Mouse (Mus musculus) liver, embryonic 15.5 days (tissue): ENCODE data around the gene Hoxd12. TPM values are rescaled to one million over a fixed set of nuclear protein-coding genes. Genes with fewer than 3 reads are reported as not detected.

ENCODE experiments used
- ATAC-seq: fragments of 200-750 bp; cut with Nextera tagmentation; 2 replicates; pipeline ENCODE4 v1.8.0; 2017; ENCODE audit warnings: moderate number of reproducible peaks, mild to moderate bottlenecking, moderate library complexity; ENCODE audit not compliant: insufficient read depth
- H3K27ac ChIP-seq: fragments of 300-500 bp; sonication (generic); replicated peaks from 2 replicates; pipeline ENCODE4 v1.5.1; 2015; ENCODE audit warnings: mild to moderate bottlenecking, inconsistent platforms
- H3K27me3 ChIP-seq: fragments of 300-500 bp; sonication (generic); 2 replicates; pipeline ENCODE4 v1.6.1; 2015; ENCODE audit warnings: mild to moderate bottlenecking, inconsistent platforms
- H3K36me3 ChIP-seq: fragments of 300-500 bp; sonication (generic); replicated peaks from 2 replicates; pipeline ENCODE4 v1.6.1; 2015; ENCODE audit warnings: moderate library complexity, mild to moderate bottlenecking, inconsistent platforms
- H3K4me1 ChIP-seq: fragments of 300-500 bp; sonication (generic); replicated peaks from 2 replicates; pipeline ENCODE4 v1.6.1; 2015; ENCODE audit warnings: inconsistent platforms
- H3K4me2 ChIP-seq: fragments of 300-500 bp; sonication (generic); 2 replicates; pipeline ENCODE4 v1.6.1; 2015; ENCODE audit warnings: moderate library complexity, mild to moderate bottlenecking, inconsistent platforms
- H3K4me3 ChIP-seq: fragments of 300-500 bp; sonication (generic); replicated peaks from 2 replicates; pipeline ENCODE4 v1.5.1; 2015; ENCODE audit warnings: mild to moderate bottlenecking, inconsistent platforms
- H3K9ac ChIP-seq: fragments of 300-500 bp; sonication (generic); 2 replicates; pipeline ENCODE4 v1.6.1; 2015; ENCODE audit warnings: moderate library complexity, mild to moderate bottlenecking, inconsistent platforms
- H3K9me3 ChIP-seq: fragments of 300-500 bp; sonication (generic); replicated peaks from 2 replicates; pipeline ENCODE4 v1.6.1; 2016; ENCODE audit warnings: inconsistent platforms
- WGBS: fragments of 180-500 bp; shearing (Covaris S2); methylation state at CpG from one replicate; pipeline ENCODE4 v1.1.7; 2015; ENCODE audit warnings: mixed read lengths; ENCODE audit not compliant: insufficient replicate concordance; 5-methylcytosine and 5-hydroxymethylcytosine counted together
- polyA plus RNA-seq: library from polyadenylated mRNA; unstranded; fragments of >200 nt; fragmentation: Nextera tagmentation; extraction: Ambion mirVana; gene quantifications from 2 replicates; pipeline ENCODE4 v1.2.1, GENCODE M21; 2015

Gene Hoxd12
- polyA plus RNA-seq, 1 experiment from 2014 or later: not detected

- Histone ChIP-seq H3K4me1 (peaks cover 9% of the 10 kb centered on the region), H3K4me3 (no peak overlapping the region), H3K9ac (no peak overlapping the region), H3K9me3 (no peaks in the 10 kb centered on the region), H3K4me2 (no peak overlapping the region), H3K27me3 (peaks cover 92% of the 10 kb centered on the region), H3K36me3 (no peaks in the 10 kb centered on the region), H3K27ac (no peak overlapping the region)
- WGBS: 5% methylated on average over 4 of the region's 4 CpGs
- ATAC-seq: no peak
Measured at GRCm38 (mm10) chr2:74656632-74657021, 18.2 kb upstream of the Hoxd12 start.

- Histone ChIP-seq H3K27me3 (peaks cover 92% of the 10 kb centered on the region), H3K4me2 (peak overlapping the region; percentile 27; the same call in 1 of the 2 replicates), H3K9me3 (no peaks in the 10 kb centered on the region), H3K36me3 (no peaks in the 10 kb centered on the region), H3K27ac (no peak overlapping the region), H3K4me1 (peaks cover 9% of the 10 kb centered on the region), H3K9ac (no peak overlapping the region), H3K4me3 (peak overlapping the region; percentile 14; the same call in 1 of the 2 replicates)
- no peak for ATAC-seq
- 3% methylated on average over 62 of the region's 62 CpGs for WGBS
Measured at GRCm38 (mm10) chr2:74657251-74658023, 17.4 kb upstream of the Hoxd12 start.

- Histone ChIP-seq H3K4me2 (no peak overlapping the region; the same call in 1 of the 2 replicates), H3K9ac (no peak overlapping the region), H3K9me3 (no peaks in the 10 kb centered on the region), H3K4me3 (peak overlapping the region; percentile 14; the same call in 1 of the 2 replicates), H3K36me3 (no peaks in the 10 kb centered on the region), H3K27ac (no peak overlapping the region), H3K4me1 (peaks cover 9% of the 10 kb centered on the region), H3K27me3 (peaks cover 96% of the 10 kb centered on the region)
- 3% methylated on average over 15 of the region's 15 CpGs for WGBS
- ATAC-seq: no peak
Measured at GRCm38 (mm10) chr2:74658024-74658666, 16.7 kb upstream of the Hoxd12 start.

GRCm38 (mm10) chr2:74658667-74659371, 16.0 kb upstream of the Hoxd12 start:
- Histone ChIP-seq H3K27me3 (peaks cover 100% of the 10 kb centered on the region), H3K4me1 (peaks cover 9% of the 10 kb centered on the region), H3K9me3 (no peaks in the 10 kb centered on the region), H3K4me3 (no peak overlapping the region), H3K27ac (no peak overlapping the region), H3K9ac (no peak overlapping the region), H3K36me3 (no peaks in the 10 kb centered on the region), H3K4me2 (no peak overlapping the region)
- no peak for ATAC-seq
- 1% methylated on average over 47 of the region's 47 CpGs for WGBS

DNA sequence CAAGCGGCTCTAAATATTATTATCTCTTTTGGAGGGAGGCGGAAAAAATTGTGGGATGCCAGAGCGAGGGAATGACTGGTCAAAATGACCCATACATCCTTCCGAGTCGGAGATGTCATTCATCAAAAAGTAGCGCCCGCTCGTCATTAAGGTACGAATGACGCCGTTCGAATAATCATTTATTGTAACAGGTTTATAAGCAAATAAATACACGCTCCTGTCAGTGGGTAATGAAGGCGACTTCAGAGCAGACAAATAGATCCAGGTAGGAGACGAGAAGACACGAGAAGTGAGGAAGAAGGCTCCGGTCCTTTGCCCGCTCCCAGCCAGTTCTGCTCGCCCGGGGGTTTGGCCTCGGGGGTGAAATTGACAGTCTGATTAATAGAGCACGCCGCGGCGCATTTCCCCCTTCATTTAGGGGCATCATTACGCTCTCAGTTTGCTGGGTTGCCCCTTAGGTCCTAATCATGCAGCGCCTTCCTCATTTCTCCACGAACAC, 15.3 kb upstream of the Hoxd12 start, which contains the start of gene Evx2:
Gene Evx2 (minus strand): TSS at position 51 of the 499 bp plus-strand sequence.
- no peaks in the 10 kb centered on the region for H3K9me3 ChIP-seq
- H3K4me1 ChIP-seq: peaks cover 9% of the 10 kb centered on the region
- no peak for ATAC-seq
- H3K9ac ChIP-seq: no peak within 1 kb of the TSS
- H3K36me3 ChIP-seq: no peaks in the 10 kb centered on the region
- peaks cover 100% of the 10 kb centered on the region for H3K27me3 ChIP-seq
- no peak within 1 kb of the TSS for H3K4me3 ChIP-seq
- 3% methylated on average over 28 of the region's 28 CpGs for WGBS
- H3K4me2 ChIP-seq: no peak within 1 kb of the TSS
- no peak within 1 kb of the TSS for H3K27ac ChIP-seq

- 2% methylated on average over 30 of the region's 30 CpGs for WGBS
- no peak overlapping the region for H3K4me2 ChIP-seq
- no peak for ATAC-seq
- H3K9ac ChIP-seq: no peak overlapping the region
- H3K4me3 ChIP-seq: no peak overlapping the region
- peaks cover 4% of the 10 kb centered on the region for H3K4me1 ChIP-seq
- no peaks in the 10 kb centered on the region for H3K36me3 ChIP-seq
- H3K27ac ChIP-seq: no peak overlapping the region
- H3K27me3 ChIP-seq: peaks cover 100% of the 10 kb centered on the region
- no peaks in the 10 kb centered on the region for H3K9me3 ChIP-seq
Measured at GRCm38 (mm10) chr2:74660421-74661375, 14.1 kb upstream of the Hoxd12 start.

DNA sequence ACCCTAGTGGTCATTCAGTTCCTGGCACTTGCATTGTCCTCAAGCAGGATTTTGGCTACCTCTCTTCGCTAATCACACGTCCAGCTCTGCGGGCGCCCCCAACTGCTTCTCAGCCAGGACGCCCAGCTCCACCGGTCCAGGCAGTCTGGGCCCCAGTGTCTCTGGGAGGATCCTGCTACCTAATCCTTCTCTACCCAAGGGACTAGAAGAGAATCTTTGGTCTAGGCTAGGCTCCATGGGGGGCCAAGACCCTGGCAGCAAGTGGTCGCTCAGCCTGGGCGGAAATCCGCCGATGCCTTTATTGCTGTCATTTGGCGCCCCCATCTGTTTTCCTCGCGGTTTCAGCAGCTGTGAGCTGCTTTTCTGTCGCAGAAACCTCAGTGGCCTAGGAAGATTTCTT, 13.1 kb upstream of the Hoxd12 start:
- Histone ChIP-seq H3K4me1 (no peaks in the 10 kb centered on the region), H3K4me2 (no peak overlapping the region), H3K9me3 (no peaks in the 10 kb centered on the region), H3K27ac (no peak overlapping the region), H3K36me3 (no peaks in the 10 kb centered on the region), H3K9ac (no peak overlapping the region), H3K27me3 (peaks cover 100% of the 10 kb centered on the region), H3K4me3 (no peak overlapping the region)
- ATAC-seq: no peak
- 2% methylated on average over 14 of the region's 14 CpGs for WGBS

GRCm38 (mm10) chr2:74663291-74663925, 11.4 kb upstream of the Hoxd12 start:
- WGBS: 3% methylated on average over 18 of the region's 18 CpGs
- no peak for ATAC-seq
- H3K4me2 ChIP-seq: no peak overlapping the region
- H3K4me1 ChIP-seq: no peaks in the 10 kb centered on the region; the same call in 1 of the 2 replicates
- H3K36me3 ChIP-seq: no peaks in the 10 kb centered on the region
- no peaks in the 10 kb centered on the region for H3K9me3 ChIP-seq
- H3K4me3 ChIP-seq: no peak overlapping the region
- H3K27me3 ChIP-seq: peaks cover 99% of the 10 kb centered on the region
- H3K27ac ChIP-seq: no peak overlapping the region
- no peak overlapping the region for H3K9ac ChIP-seq

- 2% methylated on average over 7 of the region's 7 CpGs for WGBS
- no peak overlapping the region for H3K9ac ChIP-seq
- no peak for ATAC-seq
- no peak overlapping the region for H3K27ac ChIP-seq
- H3K27me3 ChIP-seq: peaks cover 99% of the 10 kb centered on the region
- H3K4me2 ChIP-seq: no peak overlapping the region
- H3K36me3 ChIP-seq: no peaks in the 10 kb centered on the region
- H3K4me3 ChIP-seq: no peak overlapping the region
- H3K9me3 ChIP-seq: no peaks in the 10 kb centered on the region
- no peaks in the 10 kb centered on the region; the same call in 1 of the 2 replicates for H3K4me1 ChIP-seq
Measured at GRCm38 (mm10) chr2:74666411-74666810, 8.4 kb upstream of the Hoxd12 start.
